Mouse (Mus musculus): ENCODE results near the gene Idua. TPM values are rescaled to one million over a fixed set of nuclear protein-coding genes. Genes with fewer than 3 reads are reported as not detected.

Gene Idua
- polyA plus RNA-seq, 1 experiment from 2014 or later: 11.5 TPM

DNA sequence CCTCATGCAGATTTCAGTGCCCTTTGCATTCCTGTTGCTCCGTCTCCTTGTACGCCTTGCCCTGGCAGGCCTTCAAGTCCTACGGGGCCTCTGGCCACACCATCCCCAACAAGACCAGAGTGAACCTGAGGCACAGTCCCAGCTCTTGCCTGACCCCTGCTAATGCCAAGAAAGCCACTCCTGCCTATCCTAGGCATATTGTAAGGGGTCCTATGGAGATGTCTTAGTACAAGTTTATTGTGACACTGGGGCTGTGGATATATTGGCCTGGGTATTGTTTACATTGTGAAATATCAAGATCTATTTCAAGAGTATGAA lies 13.8 kb upstream of the Idua start:
- WGBS: 96% methylated on average over 3 of the region's 3 CpGs
- no peak for DNase-seq (ENCODE audit: low spot score)
- H3K36me3 ChIP-seq: peaks cover 83% of the 10 kb centered on the region

GRCm38 (mm10) chr5:108647311-108647710 lies 12.8 kb upstream of the Idua start:
- H3K4me1 ChIP-seq: no peaks in the 10 kb centered on the region
- no peaks in the 10 kb centered on the region for H3K9me3 ChIP-seq (replicated peaks)
- H3K27ac ChIP-seq (replicated peaks): no peak overlapping the region
- DNase-seq (ENCODE audit: low spot score): no peak
- WGBS: 93% methylated on average over 2 of the region's 2 CpGs
- H3K36me3 ChIP-seq: peaks cover 83% of the 10 kb centered on the region
- no peaks in the 10 kb centered on the region for H3K27me3 ChIP-seq (ENCODE audit: low read depth, poor library complexity, severe bottlenecking)
- H3K4me3 ChIP-seq: no peak overlapping the region

More for the DNA sequence above, 13.8 kb upstream of the Idua start:
- no peaks in the 10 kb centered on the region for H3K4me1 ChIP-seq
- H3K27ac ChIP-seq (replicated peaks): no peak overlapping the region
- H3K9me3 ChIP-seq (replicated peaks): no peaks in the 10 kb centered on the region
- no peaks in the 10 kb centered on the region for H3K27me3 ChIP-seq (ENCODE audit: low read depth, poor library complexity, severe bottlenecking)
- H3K4me3 ChIP-seq: no peak overlapping the region

DNA sequence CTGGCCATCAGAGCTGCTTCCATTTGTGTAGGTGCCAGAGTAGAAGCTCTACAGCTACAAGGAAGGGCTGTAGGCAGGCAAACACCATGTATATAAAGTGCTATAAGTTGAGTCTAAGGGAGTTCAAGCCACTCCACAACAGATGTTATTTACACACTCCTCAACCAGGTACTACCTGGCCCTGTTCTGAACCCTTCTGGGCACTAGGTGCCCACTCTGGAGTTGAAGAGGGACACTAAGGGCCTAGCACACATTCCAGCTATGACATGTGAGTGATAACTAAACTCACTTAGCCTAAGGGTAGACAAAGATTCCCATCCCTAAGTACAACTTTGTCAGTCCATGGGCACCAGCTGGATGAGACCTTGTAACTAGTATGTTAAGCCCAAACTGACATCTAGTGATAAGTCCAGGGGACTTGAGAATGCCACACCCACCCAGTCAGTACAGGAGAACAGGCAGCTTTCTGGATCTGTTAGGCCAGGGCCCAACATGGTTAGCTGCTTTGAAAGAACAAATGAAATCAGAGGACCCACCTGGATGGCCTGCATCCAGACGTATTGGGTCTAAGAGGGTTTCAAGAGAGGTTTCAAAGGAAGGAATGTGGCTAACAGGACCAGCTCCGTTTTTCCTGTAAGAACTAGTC lies 12.2 kb upstream of the Idua start:
- H3K36me3 ChIP-seq: peaks cover 87% of the 10 kb centered on the region
- H3K27me3 ChIP-seq (ENCODE audit: low read depth, poor library complexity, severe bottlenecking): no peaks in the 10 kb centered on the region
- no peak overlapping the region for H3K4me3 ChIP-seq
- WGBS: 85% methylated on average over 2 of the region's 2 CpGs
- H3K9me3 ChIP-seq (replicated peaks): no peaks in the 10 kb centered on the region
- no peak overlapping the region for H3K27ac ChIP-seq (replicated peaks)
- DNase-seq (ENCODE audit: low spot score): no peak
- no peaks in the 10 kb centered on the region for H3K4me1 ChIP-seq

DNA sequence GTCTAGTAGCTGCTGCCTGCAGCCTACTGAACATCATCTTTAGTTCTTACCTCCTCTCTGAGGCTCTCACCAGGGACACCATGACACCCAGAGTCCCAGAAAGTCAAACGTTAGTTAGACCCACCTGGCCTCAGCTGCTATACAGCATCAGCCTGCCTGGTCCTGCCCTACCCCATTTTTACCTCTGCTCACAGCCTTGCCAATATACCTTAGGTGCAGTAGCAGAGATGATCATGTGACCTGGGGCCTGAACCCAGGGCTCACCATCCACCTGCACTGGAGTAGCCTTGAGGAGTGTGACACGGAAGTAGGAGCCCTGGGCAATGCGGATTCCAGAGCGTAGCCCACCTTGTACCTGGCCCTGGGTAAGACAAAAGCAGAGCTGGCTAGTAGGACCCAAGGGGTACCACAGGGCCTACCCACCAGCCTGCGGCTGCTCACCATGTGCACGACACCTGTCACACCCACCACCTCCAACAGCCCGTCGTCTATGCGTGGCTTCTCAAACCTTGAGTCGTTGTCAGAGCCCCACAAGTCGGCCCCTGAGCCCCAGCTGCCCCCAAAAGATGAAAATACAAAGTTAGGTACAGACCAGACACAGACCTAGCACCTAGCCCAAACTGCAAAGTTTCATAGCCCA lies 11.1 kb upstream of the Idua start:
- H3K36me3 ChIP-seq: peaks cover 89% of the 10 kb centered on the region
- H3K27me3 ChIP-seq (ENCODE audit: low read depth, poor library complexity, severe bottlenecking): no peaks in the 10 kb centered on the region
- no peak overlapping the region for H3K4me3 ChIP-seq
- H3K4me1 ChIP-seq: no peaks in the 10 kb centered on the region
- H3K27ac ChIP-seq (replicated peaks): no peak overlapping the region
- WGBS: 91% methylated on average over 11 of the region's 11 CpGs
- H3K9me3 ChIP-seq (replicated peaks): no peaks in the 10 kb centered on the region
- no peak for DNase-seq (ENCODE audit: low spot score)

DNA sequence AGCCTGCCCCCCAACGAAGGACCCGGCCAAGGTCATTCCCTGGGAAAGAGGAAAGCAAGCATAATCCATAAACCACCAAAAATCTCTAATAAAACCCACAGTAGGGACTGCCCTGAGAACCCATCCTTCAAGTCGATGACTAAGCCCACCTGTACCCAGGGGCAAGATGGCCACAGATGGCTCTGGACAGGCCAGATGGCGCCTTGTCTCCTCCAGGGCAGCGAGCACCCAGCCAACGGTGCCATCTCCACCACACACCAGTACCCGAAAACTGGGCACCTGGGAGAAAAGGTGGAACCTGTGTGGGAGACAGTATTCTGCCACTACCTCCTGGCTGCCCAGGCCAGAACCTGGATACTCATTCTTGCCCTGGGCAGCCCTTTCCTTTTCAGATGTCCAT lies 9.8 kb upstream of the Idua start:
- DNase-seq (ENCODE audit: low spot score): no peak
- WGBS: 92% methylated on average over 7 of the region's 7 CpGs
- Histone ChIP-seq H3K4me1 (no peaks in the 10 kb centered on the region), H3K27me3 (ENCODE audit: low read depth, poor library complexity, severe bottlenecking) (no peaks in the 10 kb centered on the region), H3K36me3 (peaks cover 92% of the 10 kb centered on the region), H3K9me3 (replicated peaks) (no peaks in the 10 kb centered on the region), H3K27ac (replicated peaks) (no peak overlapping the region), H3K4me3 (no peak overlapping the region)

- Histone ChIP-seq H3K4me1 (no peaks in the 10 kb centered on the region), H3K36me3 (peaks cover 92% of the 10 kb centered on the region), H3K4me3 (no peak overlapping the region), H3K27ac (replicated peaks) (no peak overlapping the region), H3K27me3 (ENCODE audit: low read depth, poor library complexity, severe bottlenecking) (no peaks in the 10 kb centered on the region), H3K9me3 (replicated peaks) (no peaks in the 10 kb centered on the region)
- DNase-seq (ENCODE audit: low spot score): no peak
- WGBS: 88% methylated on average over 5 of the region's 5 CpGs
These were observed 8.9 kb upstream of the Idua start for GRCm38 (mm10) chr5:108651136-108651720.

DNA sequence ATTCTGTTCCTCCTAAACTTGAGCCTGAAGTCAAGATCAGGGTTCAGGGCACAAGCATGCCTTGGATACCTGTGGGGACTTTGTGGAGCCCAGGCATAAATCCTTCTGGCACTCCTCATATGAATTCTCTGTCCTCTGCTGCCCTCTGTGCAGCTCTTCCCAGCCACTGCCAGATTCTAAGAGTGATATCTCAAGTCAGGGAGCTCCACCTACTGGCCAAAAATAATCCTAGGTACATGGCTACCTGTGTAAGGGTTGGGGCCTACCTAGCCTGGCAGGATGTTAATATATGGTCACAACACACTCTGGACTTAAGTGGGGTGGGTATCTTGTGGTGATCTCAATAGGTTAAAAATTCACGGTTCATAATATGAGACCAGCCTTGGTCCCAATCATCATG lies 8.3 kb upstream of the Idua start:
- no peak for DNase-seq (ENCODE audit: low spot score)
- Histone ChIP-seq H3K9me3 (replicated peaks) (no peaks in the 10 kb centered on the region), H3K36me3 (peaks cover 92% of the 10 kb centered on the region), H3K4me3 (no peak overlapping the region), H3K4me1 (no peaks in the 10 kb centered on the region), H3K27ac (replicated peaks) (no peak overlapping the region), H3K27me3 (ENCODE audit: low read depth, poor library complexity, severe bottlenecking) (no peaks in the 10 kb centered on the region)
- WGBS: 59% methylated on average over 1 of the region's 1 CpGs

DNA sequence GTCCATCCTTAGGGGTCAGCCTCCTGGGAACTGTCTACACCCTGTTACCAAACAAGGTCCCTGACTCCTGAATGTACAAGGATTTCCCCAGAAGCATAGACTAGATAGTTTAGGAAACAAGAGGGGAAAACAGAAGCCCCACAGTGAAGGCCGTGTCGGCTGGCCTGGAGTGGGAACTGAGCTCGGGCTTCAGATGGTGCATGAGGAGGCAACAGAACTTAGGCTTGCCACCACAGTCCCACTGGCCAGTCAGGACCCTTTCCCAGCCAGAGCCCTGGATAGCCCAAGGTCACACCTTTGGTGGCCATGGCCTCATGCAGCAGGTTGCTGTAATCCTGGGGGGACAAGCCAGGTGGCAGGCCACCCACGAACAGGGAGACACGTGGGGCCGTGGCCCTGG lies 6.8 kb upstream of the Idua start:
- WGBS: 87% methylated on average over 6 of the region's 6 CpGs
- no peak overlapping the region for H3K4me3 ChIP-seq
- no peak overlapping the region for H3K27ac ChIP-seq (replicated peaks)
- H3K36me3 ChIP-seq: peaks cover 90% of the 10 kb centered on the region
- H3K9me3 ChIP-seq (replicated peaks): no peaks in the 10 kb centered on the region
- DNase-seq (ENCODE audit: low spot score): no peak
- peaks cover under 1% of the 10 kb centered on the region; the same call in 1 of the 2 replicates for H3K4me1 ChIP-seq
- no peaks in the 10 kb centered on the region for H3K27me3 ChIP-seq (ENCODE audit: low read depth, poor library complexity, severe bottlenecking)

DNA sequence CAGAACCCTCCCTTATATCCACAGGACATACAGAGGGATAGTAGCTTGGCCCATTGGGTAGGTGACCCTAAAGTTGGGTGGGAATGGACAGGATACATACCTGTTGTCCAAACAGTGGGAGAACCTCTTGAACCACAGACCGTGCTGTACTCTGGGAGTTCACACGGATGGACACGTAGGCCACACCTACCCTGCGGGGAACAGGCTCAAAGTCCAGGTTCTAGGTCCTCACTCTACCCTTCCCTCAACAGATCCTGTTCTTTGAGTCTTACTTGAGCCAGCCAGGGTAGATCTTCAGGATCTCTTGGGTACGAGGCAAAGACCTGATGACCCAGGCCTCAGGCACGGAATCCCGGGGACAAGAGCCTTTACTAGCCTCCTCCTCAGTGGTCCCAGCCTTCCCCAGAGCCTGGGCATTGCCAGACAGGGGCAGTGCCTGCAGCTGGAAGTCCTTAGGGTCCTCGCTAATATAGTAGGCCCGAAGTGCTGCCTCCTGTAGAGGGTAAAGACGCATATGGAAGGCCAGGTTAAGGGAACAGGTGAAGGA lies 5.6 kb upstream of the Idua start:
- H3K27ac ChIP-seq (replicated peaks): no peak overlapping the region
- DNase-seq (ENCODE audit: low spot score): no peak
- 94% methylated on average over 10 of the region's 10 CpGs for WGBS
- peaks cover 12% of the 10 kb centered on the region for H3K4me1 ChIP-seq
- H3K27me3 ChIP-seq (ENCODE audit: low read depth, poor library complexity, severe bottlenecking): no peaks in the 10 kb centered on the region
- H3K36me3 ChIP-seq: peaks cover 79% of the 10 kb centered on the region
- H3K9me3 ChIP-seq (replicated peaks): no peaks in the 10 kb centered on the region
- no peak overlapping the region for H3K4me3 ChIP-seq

DNA sequence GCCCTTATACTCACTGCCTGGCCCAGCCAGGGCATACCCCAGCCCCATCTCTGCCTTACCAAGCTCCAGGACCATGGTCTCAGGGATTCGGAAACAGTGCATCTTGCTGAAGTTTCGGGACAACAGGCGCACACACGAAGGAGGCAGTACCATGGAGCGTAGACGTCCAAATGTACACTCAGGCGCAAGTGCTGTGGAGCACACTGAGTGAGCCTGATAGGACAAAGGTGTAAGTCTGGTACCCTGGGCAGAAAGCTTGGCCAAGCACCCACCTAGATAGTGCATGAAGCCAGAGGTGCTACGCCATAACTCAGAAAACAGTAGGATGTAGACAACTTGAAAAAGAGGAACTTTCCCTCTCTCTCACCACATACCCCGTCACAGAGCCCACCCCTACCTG lies 4.8 kb upstream of the Idua start:
- Histone ChIP-seq H3K27ac (replicated peaks) (no peak overlapping the region), H3K27me3 (ENCODE audit: low read depth, poor library complexity, severe bottlenecking) (no peaks in the 10 kb centered on the region), H3K4me1 (peaks cover 21% of the 10 kb centered on the region), H3K36me3 (peaks cover 70% of the 10 kb centered on the region), H3K4me3 (no peak overlapping the region), H3K9me3 (replicated peaks) (no peaks in the 10 kb centered on the region)
- WGBS: 94% methylated on average over 9 of the region's 9 CpGs
- no peak for DNase-seq (ENCODE audit: low spot score)

DNA sequence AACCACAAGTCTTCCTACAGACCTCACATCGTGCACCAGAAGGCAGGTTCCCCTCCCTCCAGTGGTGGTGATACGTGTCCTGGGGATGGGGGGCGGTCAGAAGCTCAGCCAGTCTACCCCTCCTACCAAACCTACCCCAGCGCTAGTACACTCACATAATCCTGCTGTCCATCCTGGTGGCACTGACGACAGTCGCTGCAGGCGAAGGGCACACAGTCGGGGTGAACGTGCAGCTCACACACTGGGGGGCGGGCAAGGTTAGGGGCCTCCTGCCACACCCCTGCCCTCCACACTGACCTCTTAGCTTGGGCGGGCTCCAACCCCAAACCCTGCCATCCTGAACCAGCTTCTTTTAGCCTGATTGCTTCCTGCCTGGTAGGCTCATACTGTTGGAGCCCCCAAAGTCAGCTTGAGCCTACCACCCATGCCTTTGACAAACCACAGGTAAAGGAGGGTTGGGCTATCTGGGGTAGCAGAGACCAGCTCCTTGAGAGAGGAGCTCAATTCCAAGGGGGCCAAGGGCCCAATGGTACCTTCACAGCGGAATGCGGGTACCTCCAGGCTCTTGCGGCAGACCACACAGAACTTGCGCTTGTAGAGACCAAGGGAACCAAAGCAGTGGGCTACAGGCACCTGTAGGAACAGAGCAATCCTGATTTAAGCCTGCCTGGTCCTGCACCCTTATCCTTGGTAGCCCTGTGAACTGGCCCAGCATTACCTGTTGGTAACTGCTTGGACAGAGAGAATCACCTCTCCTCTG lies 4.1 kb upstream of the Idua start:
- H3K4me3 ChIP-seq: no peak overlapping the region
- H3K36me3 ChIP-seq: peaks cover 63% of the 10 kb centered on the region
- H3K4me1 ChIP-seq: peaks cover 27% of the 10 kb centered on the region
- no peaks in the 10 kb centered on the region for H3K27me3 ChIP-seq (ENCODE audit: low read depth, poor library complexity, severe bottlenecking)
- no peaks in the 10 kb centered on the region for H3K9me3 ChIP-seq (replicated peaks)
- DNase-seq (ENCODE audit: low spot score): no peak
- H3K27ac ChIP-seq (replicated peaks): no peak overlapping the region
- 93% methylated on average over 15 of the region's 15 CpGs for WGBS

DNA sequence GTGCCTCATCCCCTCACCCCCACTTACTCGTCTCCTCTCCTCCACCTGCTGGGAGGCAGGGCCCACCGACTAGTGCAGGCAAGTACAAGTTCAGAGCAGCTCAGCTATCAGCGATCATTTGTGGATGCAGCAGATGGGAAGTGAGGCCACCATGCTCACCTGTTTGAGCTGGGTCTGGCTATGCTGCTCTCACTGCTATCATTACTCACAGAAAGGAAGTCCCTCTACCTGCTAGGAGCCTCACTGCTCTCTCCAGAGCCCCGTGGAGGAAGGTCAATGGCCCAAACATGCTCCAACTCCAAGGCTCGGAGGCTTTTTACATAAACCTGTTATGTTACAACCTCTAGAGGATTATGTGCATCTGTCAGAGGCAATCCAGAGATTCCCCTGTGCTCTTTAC lies 2.7 kb upstream of the Idua start:
- H3K4me1 ChIP-seq: peaks cover 28% of the 10 kb centered on the region
- no peaks in the 10 kb centered on the region for H3K27me3 ChIP-seq (ENCODE audit: low read depth, poor library complexity, severe bottlenecking)
- H3K9me3 ChIP-seq (replicated peaks): no peaks in the 10 kb centered on the region
- H3K36me3 ChIP-seq: peaks cover 56% of the 10 kb centered on the region
- 82% methylated on average over 5 of the region's 5 CpGs for WGBS
- no peak overlapping the region for H3K27ac ChIP-seq (replicated peaks)
- no peak overlapping the region for H3K4me3 ChIP-seq
- DNase-seq (ENCODE audit: low spot score): no peak

DNA sequence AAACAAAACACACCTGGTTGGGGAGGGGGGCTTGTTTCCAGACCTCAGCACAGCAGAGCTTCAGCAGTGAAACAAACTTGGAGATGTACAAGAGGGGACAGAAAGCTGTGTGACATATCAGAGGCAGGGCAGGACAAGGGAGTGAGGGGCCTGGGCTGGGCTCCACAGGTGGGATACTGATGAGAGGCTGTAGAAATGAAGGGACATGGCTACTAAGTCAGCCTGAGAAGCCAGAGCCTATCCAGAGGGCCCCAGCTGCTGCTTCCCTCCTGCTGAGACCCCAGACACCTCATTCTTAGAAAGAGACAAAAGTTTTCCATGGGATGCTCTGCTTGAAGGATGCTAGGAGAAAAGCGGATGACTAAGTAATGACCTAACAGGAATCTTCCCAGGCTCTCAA lies 1.5 kb upstream of the Idua start:
- Histone ChIP-seq H3K9me3 (replicated peaks) (no peaks in the 10 kb centered on the region), H3K27me3 (ENCODE audit: low read depth, poor library complexity, severe bottlenecking) (peaks cover 3% of the 10 kb centered on the region; the same call in 1 of the 2 replicates), H3K27ac (replicated peaks) (no peak overlapping the region), H3K36me3 (peaks cover 44% of the 10 kb centered on the region), H3K4me3 (no peak overlapping the region), H3K4me1 (peaks cover 28% of the 10 kb centered on the region)
- DNase-seq (ENCODE audit: low spot score): no peak
- 87% methylated on average over 1 of the region's 1 CpGs for WGBS
